Mouse (Mus musculus) heart, adult 8-10 months (tissue): ENCODE measurements around the gene Lyplal1. TPM values are rescaled to one million over a fixed set of nuclear protein-coding genes. Genes with fewer than 3 reads are reported as not detected.

Source experiments
- DNase-seq: peaks from one replicate; pipeline ENCODE4 v3.0.0; 2022; ENCODE audit warnings: low spot score
- total RNA-seq, 4 experiments: library from RNA; stranded (reverse); gene quantifications; 2 replicates each; pipeline ENCODE4 v1.2.4; 2022

The Lyplal1 gene
- 1 to 10 TPM; 2.1 to 3.4 (median 2.8) TPM for total RNA-seq

DNA sequence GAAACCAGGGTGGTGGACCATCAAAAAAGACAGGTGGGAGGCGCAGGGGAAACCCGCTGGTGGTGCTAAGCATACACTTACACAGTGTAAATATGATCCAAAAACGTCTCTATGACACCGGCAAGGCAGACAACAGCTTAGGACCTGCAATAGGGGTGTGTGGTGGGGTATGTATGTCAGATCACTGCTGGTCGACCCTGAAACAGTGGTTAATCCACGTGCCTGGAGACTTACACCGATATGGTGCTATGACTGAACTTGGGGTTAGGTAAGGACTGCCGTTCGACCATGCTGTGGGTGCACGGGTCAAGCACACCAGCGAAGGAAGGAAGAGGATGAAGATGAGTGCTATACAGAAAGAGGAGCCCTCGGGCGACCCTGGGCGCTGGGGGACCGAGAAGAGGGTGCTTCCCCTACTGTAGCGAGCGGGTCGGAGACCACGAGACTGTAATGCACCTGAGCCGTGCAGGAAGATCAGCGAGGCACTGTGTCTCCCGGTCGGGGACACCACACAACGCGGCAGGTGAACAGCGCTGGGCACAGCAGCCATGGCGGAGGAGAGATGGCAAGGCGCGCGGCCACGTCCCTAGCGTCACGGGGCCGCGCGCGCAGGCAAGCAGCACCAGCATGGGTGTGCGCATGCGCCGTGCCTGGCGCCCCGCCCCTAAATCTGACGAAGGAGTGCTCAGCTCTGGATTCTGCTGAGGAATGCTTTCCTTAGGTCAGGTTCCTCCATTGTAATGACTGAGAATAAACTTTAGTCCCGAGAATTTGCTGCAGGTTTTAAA is at the start of gene Lyplal1:
Gene Lyplal1 (minus strand): TSS at position 610 of the 788 bp plus-strand sequence.
- DNase-seq, result peak; percentile 92

DNA sequence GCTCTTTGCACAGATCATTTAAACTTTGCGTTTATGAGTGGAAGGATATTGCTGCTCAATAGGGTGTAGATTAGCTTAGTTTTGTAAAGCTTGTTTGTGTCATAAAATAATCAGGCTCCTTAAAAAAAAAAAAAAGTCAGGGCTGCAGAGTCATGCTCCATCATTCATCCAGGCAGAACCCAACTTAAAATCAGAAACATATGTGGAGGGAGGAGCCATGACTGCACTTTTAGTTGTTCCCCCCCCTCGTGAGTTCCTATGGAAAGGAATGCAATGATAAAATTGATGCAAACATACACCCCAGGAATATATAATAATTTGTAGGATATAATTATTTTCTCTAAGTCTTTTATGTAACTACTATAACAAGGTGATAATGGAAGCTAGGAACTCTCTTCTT is 46.5 kb upstream of the Lyplal1 start:
- DNase-seq, result no peak

GRCm38 (mm10) chr1:186163206-186163605 is 46.1 kb upstream of the Lyplal1 start:
- peak; percentile 54 for DNase-seq

DNA sequence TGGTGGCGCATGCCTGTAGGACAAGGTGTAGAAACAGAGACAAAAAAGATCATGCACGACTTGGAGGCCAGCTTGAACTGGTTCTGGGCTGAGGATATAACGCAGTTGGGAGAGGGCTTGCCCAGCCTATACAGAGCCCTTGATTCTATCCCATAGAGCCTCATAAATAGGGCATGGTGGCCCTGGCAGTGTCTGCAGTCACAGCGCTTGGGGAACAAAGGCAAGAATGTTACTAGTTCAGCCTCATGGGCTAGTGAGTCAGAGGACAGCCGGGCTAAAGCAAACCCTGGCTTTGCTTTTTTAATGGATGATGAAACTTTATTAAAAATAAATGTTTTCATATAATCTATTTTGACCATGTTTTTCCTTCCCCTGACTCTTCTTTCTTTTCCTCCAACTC is 33.3 kb upstream of the Lyplal1 start:
- DNase-seq, result no peak

DNA sequence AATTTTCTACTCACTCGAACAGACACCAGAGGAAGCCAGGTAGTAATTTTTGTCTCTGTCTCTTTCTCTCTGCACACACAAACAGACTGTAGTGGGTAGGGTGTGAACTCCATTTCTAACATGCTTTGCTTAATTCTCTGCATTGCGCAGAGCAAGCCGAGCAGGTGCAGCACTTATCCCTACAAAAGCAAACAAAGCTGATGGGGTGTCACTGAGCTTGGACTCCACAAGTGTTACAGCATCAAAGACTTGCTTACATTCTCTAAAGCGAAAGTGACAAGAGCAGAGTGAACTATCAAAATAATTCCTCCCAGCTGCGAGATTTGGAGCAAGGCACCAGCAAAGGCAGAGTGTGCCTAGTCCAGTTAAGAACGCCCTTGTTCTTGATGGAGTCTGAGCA is 28.3 kb upstream of the Lyplal1 start:
- no peak for DNase-seq

DNA sequence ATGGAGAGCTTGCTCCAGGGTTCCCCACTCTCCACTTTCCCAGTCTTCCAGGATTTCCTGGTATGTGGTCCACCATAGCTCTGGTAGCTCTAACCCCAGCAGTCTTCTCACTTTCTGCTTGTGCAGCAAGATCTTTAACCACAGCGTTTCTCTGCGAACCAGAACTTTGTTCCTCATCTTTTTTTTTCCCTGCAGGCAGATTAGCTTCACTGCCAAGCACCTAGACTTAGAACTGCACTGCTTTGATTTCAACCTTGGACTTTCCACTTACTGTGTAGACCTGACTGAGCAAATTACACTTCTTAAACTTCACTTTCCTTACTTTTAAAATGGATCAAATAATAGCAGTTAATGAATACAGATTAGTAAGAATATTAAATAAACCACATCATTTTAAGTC is 23.1 kb upstream of the Lyplal1 start:
- no peak for DNase-seq

- no peak for DNase-seq
Observed at GRCm38 (mm10) chr1:186137873-186138272, 20.8 kb upstream of the Lyplal1 start.

DNA sequence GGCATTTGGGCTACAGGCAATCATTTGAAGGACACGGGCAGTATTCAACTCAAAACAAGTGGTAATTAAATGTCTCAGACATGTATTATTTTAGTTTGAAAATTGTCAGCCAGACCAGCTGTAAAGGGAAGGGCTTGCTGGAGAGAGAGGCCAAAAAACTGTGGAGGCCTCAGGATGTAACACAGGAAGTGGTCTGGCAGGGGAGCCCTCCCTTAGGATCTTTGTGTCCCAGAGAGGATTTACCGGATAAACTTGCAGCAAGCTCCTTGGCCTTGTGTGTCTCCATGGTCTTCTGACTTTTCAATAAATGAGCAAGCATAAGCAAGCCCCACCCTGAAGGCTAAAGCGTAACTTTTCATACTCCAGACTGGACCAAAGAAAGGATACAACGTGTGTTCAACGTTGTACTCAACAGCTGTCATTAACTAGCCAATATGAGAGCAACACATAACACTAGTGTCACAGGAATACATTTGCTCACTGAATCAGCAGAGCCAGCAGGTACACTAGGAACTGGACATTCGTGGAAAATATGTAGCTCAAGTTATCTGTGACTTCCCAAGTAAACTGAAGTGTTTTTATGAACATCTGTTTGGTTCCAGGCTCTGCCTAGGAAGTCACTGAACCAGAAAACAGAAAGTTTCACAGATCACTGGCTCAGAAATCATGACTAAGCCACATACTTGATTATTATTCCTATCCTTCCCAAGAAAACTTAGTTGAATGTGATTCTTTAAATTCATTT is 19.7 kb upstream of the Lyplal1 start:
- peak; percentile 74 for DNase-seq

DNA sequence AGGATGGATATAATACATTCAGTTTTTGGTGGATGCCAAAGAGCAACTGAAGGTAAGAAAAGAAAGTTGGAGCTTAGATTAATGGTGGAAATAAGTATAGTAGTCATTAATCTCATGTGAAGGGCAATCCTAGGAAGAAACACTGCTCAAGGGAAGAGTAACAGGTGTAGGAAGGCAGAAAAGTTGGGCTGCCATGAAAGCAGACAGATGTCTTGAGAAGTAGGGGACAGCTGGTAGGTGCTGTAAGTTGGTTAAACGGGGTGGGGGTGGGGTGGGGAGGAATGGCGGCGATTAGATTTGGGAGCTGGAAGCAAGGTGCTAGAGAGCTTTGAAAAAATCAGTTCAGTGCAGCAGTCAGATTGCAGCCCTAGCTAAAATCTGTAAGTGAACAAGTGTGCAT is 14.4 kb upstream of the Lyplal1 start:
- DNase-seq, result no peak

DNA sequence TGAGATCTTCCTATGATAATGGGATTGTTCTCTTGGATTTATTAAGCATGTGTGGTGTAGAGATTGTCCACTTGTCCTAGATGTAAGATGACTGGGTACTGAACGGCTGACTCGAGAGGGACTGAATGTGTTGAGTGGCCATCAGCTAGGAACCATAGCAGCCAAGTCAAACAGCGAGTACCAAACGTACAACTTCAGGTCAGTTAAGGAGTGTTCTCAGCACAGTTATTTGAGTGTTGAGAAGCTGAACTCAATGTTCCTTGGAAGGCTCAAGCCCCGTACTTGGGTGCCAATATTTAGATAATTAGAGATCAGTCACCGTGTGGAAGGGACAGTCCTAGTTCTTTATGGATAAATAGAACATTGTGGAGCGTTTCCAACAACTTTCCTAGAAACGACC is 11.8 kb upstream of the Lyplal1 start:
- no peak for DNase-seq

- DNase-seq, result no peak
Observed at GRCm38 (mm10) chr1:186126313-186126862, 9.3 kb upstream of the Lyplal1 start.

- no peak for DNase-seq
Observed at GRCm38 (mm10) chr1:186123690-186124089, 6.6 kb upstream of the Lyplal1 start.

- no peak for DNase-seq
Observed at GRCm38 (mm10) chr1:186119856-186120255, 2.7 kb upstream of the Lyplal1 start.

DNA sequence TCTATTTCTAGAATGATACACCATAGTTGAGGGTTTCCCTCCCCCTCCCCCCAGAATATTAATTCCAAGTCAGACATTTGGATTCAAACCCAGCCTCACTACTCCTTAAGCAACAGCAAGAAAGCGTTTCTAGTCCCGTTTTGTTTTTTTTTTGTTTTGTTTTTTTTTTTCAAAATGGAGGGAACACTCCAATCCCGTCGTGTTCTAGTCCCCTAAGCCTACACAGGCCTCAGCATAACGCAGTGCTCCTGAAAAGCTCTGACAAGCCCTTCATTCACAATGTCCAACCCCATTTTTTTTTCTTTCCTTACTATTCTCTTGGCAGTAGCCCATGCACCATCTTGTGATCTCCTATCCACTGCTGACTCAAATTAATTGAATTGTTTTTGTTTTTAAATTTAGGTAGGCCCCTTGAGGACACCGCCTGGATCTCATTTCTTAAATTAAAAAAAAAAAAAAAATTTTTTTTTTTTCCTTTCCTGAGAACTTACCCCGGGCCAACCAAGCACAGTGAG is 967 bp downstream of the Lyplal1 start:
- DNase-seq, result no peak

DNA sequence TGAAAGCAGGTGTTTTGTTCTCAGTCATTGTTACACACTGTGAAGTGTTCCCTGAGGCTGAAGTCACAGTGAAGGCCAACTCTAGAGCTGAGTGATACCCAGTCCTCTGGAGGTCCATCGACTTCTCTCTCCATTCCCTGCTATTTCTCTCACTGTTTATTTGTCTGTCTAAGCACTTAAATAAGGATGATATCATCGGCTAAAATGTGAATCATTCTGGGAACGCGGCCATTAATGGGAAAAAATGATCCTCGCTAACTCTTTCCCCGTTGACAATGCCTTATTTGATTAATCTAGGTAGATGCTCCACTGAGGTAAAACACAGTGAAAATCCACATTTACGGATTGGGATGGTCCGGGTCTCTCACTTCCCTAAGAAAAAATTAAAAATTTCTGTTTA is 14.8 kb downstream of the Lyplal1 start:
- no peak for DNase-seq

- DNase-seq, result no peak
Observed at GRCm38 (mm10) chr1:186066266-186066897, 50.7 kb downstream of the Lyplal1 start.

GRCm38 (mm10) chr1:186060041-186060440 is 57.1 kb downstream of the Lyplal1 start:
- no peak for DNase-seq

DNA sequence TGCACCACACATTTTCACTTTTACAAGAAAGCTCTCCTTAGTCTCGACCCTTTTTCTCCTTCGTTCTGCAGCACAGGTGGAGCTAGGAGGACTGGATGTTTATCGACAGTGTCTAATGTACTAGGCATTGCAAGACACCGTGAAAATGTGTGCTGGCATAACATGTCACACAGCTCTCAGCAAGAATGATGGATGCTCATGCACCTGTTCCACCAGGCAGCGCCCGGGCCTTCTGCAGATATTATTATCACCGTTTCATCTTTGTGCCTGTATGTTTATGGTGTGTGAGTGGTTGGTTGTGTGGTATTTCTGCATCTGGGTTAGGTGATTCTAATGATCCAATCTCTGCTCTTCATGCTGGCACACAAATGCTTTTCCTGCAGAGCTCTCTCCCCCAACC is 62.9 kb downstream of the Lyplal1 start:
- DNase-seq, result no peak

DNA sequence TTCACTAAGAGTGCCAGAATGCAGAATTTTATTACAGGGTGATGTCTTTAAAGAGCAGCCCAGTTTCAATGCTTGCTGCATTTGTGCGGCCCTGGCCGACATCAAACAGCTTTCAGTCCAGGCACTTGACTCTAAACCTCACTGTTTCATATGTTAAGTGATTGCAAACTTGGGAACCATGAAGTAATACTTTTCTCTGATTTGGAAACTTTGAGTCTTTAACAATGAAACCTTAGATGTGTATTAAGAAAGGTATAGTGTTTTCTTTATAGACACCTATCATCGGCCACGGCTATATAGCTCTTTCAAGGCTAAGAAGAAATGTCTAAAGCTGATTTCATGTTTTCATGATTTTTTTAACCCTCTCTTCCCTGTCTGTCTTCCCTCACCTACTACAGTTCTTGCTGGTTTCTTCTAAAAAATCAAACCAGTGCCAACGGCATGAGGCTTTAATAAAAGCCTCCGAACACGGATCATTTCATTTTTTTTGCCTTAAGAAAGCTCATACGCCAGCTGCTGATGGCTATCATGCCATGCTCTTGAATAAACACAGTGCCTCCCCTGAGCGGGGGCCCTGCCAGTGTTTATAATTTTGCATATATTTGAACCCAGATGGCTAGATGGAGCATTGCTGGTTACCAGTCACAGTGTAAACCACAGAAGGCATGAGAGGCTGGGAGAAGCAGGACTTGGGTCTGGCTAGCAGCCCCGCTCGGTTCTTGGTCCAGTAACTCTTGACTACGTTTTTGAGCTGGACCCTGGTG is 63.6 kb downstream of the Lyplal1 start:
- DNase-seq, result no peak

DNA sequence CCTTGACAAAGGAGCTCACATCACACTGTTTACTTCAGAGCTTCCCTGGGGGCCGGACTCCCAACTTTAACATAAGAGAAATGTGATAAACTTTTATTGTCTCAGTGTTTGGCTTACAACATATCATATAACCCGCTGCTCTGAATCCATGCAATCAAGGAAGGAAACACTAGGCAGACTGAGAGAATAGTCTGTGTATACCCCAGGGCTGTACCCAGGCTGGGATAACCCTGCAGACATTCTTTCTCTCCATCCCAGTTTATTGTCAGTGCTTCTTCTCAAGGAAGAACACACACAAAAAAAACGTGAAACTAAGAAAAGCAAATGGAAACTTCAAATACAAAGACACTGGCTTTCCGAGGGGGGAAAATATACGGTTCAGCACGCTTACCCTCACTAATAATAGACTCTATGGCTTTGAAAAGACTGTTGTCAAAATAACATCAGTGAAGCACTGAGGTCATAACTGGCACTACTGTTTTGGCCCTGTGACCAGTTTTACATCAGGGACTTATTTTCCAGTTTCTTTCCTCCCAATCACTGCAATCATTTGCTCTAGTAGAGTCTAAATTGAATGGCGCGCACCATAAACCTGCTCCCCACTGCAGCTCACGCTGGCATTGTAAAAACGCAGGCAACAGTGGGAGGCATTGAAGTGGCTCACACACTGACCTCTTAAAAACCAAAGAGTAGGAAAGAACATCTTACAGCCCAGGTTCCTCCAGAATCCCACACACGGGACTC is 73.2 kb downstream of the Lyplal1 start:
- DNase-seq, result no peak

DNA sequence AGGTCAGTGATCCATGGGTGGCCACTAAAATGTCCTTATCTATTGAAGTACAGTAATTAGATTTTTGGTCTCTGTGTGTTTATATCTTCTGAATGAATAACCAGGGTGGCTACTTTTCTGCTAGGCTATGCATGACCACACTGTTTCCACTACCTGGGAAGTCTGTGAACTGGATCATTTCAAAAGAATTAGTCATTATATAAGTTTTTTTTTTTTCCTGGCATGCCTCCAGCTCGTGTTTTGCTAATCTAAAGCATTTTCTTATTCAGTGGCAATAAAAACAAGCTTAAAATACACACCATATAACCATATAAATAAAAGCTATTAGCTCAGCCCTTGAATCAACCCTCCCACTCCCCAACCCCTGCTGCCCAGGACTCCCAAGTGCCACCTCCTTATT is 75.3 kb downstream of the Lyplal1 start:
- no peak for DNase-seq
